Mouse (Mus musculus): Measurements from ENCODE around the gene Parvb. TPM values are rescaled to one million over a fixed set of nuclear protein-coding genes. Genes with fewer than 3 reads are reported as not detected.

Gene Parvb
- polyA plus RNA-seq (2017; shearing (Covaris generic)), result 0.86 TPM

DNA sequence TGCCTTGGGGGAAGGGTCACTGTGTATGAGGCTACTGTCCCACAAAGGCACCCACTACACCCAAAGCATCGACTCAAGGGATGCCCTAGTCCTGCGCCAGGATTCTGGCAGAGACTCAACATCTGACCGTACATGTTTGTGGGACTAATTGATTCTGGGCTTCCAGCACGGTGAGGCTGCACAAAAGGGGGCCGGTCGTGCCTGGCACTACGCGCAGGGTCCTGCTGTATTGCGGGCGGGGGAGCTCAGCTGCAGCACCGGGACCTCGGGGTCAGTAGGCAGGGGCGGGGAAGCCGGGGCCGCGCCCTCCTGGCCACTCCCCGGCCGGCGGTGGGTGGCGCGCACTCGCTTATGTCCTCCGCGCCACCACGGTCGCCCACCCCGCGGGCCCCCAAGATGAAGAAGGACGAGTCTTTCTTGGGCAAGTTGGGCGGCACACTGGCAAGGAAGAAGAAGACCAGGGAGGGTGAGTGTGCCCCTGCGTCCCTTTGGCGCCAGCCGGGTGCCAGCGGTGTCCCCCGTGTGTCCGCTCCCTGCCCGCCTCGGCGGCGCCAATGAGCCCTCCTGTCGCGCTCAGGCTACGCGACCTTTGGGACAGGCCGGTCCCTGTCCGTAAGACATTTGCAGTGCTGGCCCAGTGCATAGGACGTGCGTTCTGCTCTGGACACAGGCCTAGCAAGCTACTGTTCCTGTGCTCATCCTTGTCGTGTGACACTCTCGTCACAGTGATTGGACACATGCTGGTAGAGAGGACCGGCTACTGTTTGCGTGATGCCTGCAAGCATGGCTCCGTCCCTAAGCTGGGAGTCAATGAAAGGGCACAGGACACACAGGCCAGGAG lies at the start of gene Parvb:
TSS of gene Parvb (plus strand) at position 323 of the 841 bp plus-strand sequence.

DNA sequence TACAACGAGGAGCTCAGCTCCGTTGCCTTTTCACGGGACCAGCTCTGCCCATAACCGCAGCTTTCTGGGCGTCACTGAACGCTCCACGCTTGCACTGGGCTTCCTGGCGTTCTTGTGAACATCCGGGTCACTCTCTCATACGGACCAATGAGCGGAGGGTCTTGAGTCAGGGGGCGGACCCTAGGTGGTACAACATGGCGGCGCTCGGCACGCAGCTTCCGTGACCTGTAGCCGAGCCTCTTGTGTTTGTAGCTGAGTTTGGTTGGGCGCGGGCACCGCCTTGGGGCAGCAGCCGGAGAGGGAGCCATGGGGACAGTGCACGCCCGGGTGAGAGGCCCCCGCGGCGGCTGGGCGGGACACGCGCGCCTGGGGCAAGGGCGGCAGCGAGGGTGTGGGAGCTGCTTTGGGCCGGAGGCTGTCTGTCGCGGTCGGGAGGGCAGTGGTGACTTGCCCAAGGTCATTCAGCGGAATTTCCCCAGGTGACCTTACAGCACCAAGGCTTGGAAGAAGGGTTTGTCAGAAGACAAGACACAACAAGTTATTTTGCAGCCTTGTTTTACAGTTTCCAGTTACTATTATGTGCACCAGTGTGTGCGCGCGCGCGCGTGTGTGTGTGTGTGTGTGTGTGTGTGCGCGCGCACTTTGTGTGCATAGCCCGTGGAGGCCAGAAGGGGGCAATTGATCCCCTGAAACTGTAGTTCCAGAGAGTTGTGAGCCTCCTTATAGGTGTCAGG lies 39.6 kb upstream of the Parvb start, which contains the start of gene Samm50:
TSS of gene Samm50 (plus strand) at position 184 of the 734 bp plus-strand sequence.

DNA sequence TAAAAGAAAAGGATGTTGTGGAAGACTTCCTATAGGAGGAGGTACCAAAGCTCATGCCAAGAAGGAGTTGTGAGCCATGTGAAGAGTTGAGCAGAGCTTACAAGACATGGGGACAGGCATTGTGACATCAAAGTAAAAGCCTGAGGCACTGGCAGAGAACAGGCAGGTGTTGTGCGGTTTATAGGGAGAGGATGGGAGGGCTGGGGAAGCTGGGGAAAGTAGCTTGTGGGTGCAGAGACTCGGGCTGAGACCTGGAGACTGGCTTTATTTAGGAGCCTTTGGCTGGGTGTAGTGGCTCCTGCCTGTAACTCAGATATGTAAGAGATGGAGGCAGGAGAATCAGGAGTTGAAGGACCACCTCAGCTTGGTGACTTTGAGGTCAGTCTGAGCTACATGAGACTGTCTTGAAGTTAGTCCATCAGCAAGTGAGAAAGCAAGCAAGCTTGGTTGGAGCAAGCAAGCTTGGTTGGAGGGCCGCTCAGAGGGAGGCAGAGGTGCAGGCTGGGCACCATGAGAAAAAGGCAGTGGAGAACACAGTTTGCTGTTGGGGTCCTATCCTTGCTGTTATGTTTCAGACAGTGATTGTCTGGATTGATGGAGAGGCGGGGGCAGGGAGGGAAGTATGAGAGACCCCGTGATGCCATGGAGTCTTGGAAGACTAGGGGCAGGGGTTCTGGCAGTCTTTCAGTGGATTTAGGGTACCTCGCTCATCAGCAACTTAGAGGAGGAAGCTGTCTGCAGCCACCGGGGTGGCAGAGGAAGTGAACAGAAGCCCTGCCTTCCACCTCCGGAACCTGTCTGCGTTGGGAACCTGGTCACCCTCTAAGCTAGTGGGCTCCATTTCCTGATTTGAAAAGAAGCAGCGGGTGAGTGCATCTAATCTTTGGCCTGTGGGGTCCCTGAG lies 92.4 kb downstream of the Parvb start, which contains the start of gene Parvg:
TSS of gene Parvg (plus strand) at position 61 of the 904 bp plus-strand sequence.

Other genes starting within 250 kb of the Parvb start
- gene Efcab6, start 166.7 kb upstream of the Parvb start, polyA plus RNA-seq (2017; shearing (Covaris generic)), result not detected
- gene Sult4a1, start 126.3 kb upstream of the Parvb start, polyA plus RNA-seq (2017; shearing (Covaris generic)), result not detected
- not detected for gene Pnpla5, start 108.9 kb upstream of the Parvb start, polyA plus RNA-seq (2017; shearing (Covaris generic))
- not detected for gene Pnpla3, start 64.2 kb upstream of the Parvb start, polyA plus RNA-seq (2017; shearing (Covaris generic))
- gene Samm50, start 39.8 kb upstream of the Parvb start, polyA plus RNA-seq (2017; shearing (Covaris generic)), result 104 TPM
- gene Parvg, start 92.0 kb downstream of the Parvb start, polyA plus RNA-seq (2017; shearing (Covaris generic)), result 83.1 TPM
- gene Shisal1, start 215.1 kb downstream of the Parvb start, polyA plus RNA-seq (2017; shearing (Covaris generic)), result not detected